ENCODE assay signal across 8 mouse cellular contexts in the genomic region with DNA sequence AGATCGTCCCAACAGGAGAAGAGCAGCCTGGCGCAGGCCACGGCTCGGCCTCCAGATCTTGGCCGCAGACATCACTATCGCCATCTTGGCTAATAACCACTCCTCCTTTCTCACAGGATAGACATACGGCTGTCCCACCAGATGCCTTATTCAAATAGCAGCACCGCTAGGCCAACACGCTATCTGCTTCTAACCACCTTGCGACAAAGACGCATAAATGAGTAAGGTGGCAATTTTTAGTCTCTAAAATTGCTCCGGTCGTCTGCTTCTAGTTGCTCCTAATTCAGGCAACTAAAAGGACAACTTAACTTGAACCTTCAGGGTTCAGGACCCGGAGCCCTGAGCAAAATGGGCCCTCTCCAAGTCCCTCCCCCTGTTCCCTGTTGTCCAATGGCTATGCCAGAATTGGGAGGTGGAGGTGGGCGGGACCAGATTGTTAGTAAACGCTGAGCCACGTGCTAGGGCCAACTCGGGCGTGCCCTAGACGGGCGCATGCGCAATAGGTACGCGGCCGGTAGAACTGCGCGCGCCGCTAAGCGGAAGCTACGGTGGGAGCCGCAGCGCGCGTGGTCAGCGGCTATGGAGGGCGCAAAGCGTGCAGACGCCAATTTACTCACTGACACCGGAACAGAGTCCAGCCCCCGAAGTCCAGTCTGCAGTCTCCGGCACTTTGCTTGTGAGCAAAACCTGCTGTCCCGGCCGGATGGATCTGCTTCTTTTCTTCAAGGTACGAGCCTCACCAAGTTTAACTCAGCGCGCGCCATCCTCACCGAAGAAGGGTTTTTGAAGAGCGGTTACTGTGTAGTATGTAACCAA. TPM values are rescaled to one million over a fixed set of nuclear protein-coding genes. Genes with fewer than 3 reads are reported as not detected.
DNase-seq lines count a peak whose midpoint lies in the region; ATAC-seq lines count a peak whose summit lies in the region.

Gene Bckdha, minus strand, starts transcription at position 325 of the 816 bp plus-strand sequence.
Gene Exosc5, plus strand, starts transcription at position 508 of the 816 bp plus-strand sequence.

- H3K4me3 ChIP-seq in heart, embryonic 10.5 days = peak within 1 kb of the TSS; percentile 73
- H3K4me3 ChIP-seq in kidney, embryonic 15.5 days (replicated peaks) = peak within 1 kb of the TSS; percentile 72

- peak within 1 kb of the TSS; percentile 72 for H3K9ac ChIP-seq in kidney, embryonic 15.5 days

- DNase-seq in B cell, adult 2 months = peak; percentile 97 to 98
- peak; percentile 100 for DNase-seq in brain, adult 2 months (ENCODE audit: low read depth, low spot score)
- DNase-seq in heart, embryonic 10.5 days (ENCODE audit: low spot score) = peak; percentile 100
- peak; percentile 98 for DNase-seq in liver
- DNase-seq in spleen, postnatal 4 days (ENCODE audit: low spot score in 2 of 2) = peak; percentile 98 to 99

- peak within 1 kb of the TSS; percentile 84 for H3K4me2 ChIP-seq in kidney, embryonic 15.5 days

- H3K36me3 ChIP-seq in heart, embryonic 10.5 days = peaks cover 13% of the 10 kb centered on the region
- H3K36me3 ChIP-seq in kidney, embryonic 15.5 days = peaks cover 28% of the 10 kb centered on the region

- peaks cover 4% of the 10 kb centered on the region; the same call in 1 of the 2 replicates for H3K4me1 ChIP-seq in heart, embryonic 10.5 days
- H3K4me1 ChIP-seq in kidney, embryonic 15.5 days = peaks cover 32% of the 10 kb centered on the region

- no peaks in the 10 kb centered on the region for H3K9me3 ChIP-seq in heart, embryonic 10.5 days
- H3K9me3 ChIP-seq in kidney, embryonic 15.5 days (replicated peaks) = no peaks in the 10 kb centered on the region

- under 1% methylated on average over 50 of the region's 50 CpGs for WGBS in heart, embryonic 10.5 days
- WGBS in kidney, embryonic 15.5 days = under 1% methylated on average over 50 of the region's 50 CpGs

- ATAC-seq in erythroblast, adult 5-6 weeks (replicated peaks; ENCODE audit: low FRiP score, poor library complexity, severe bottlenecking) = peak; percentile 97
- peak; percentile 99 for ATAC-seq in kidney, embryonic 15.5 days (replicated peaks; ENCODE audit: low FRiP score)
- peak; percentile 96 for ATAC-seq in monocyte, adult 5-6 weeks (replicated peaks; ENCODE audit: insufficient number of reproducible peaks, low FRiP score, low TSS enrichment, poor library complexity, severe bottlenecking)

- peak within 1 kb of the TSS; percentile 93 for H3K27ac ChIP-seq in heart, embryonic 10.5 days
- peak within 1 kb of the TSS; percentile 82 for H3K27ac ChIP-seq in kidney, embryonic 15.5 days

- no peaks in the 10 kb centered on the region for H3K27me3 ChIP-seq in heart, embryonic 10.5 days (ENCODE audit: insufficient read depth, poor library complexity, severe bottlenecking)
- no peaks in the 10 kb centered on the region for H3K27me3 ChIP-seq in kidney, embryonic 15.5 days

RNA-seq across cellular contexts. Expression of gene Bckdha, which starts in this region (rescaled TPM):
- total RNA-seq in erythroblast, adult 5-6 weeks (2015; ENCODE audit: low replicate concordance) = 2.5 and 17.9 TPM in 2 replicates
- 4.3 and 5.2 TPM in 2 replicates for total RNA-seq in erythroblast, adult 5-6 weeks (2017; ENCODE audit: low replicate concordance)
- 51.7 and 51.8 TPM in 2 replicates for polyA plus RNA-seq in heart, embryonic 10.5 days (2016; fragmentation: Nextera tagmentation; extraction: Ambion mirVana)
- 65.2 and 70.1 TPM in 2 replicates for polyA plus RNA-seq in kidney, embryonic 15.5 days (2015; fragmentation: Nextera tagmentation; extraction: Ambion mirVana)
- total RNA-seq in monocyte, adult 5-6 weeks (2017) = 21.4 to 28.0 TPM (median 26.7 TPM) in 3 replicates

RNA-seq across cellular contexts. Expression of gene Exosc5, which starts in this region (rescaled TPM):
- total RNA-seq in erythroblast, adult 5-6 weeks (2015; ENCODE audit: low replicate concordance) = 5.4 and 13.8 TPM in 2 replicates
- 3.6 and 10.1 TPM in 2 replicates for total RNA-seq in erythroblast, adult 5-6 weeks (2017; ENCODE audit: low replicate concordance)
- polyA plus RNA-seq in heart, embryonic 10.5 days (2016; fragmentation: Nextera tagmentation; extraction: Ambion mirVana) = 50.6 and 74.8 TPM in 2 replicates
- polyA plus RNA-seq in kidney, embryonic 15.5 days (2015; fragmentation: Nextera tagmentation; extraction: Ambion mirVana) = 81.2 and 87.5 TPM in 2 replicates
- 20.9 to 26.6 TPM (median 23.0 TPM) in 3 replicates for total RNA-seq in monocyte, adult 5-6 weeks (2017)

Comparison
In these comparisons a context has a peak if more than half of its experiments do, and no peak if none do; other contexts are left out.
1. Peak in every context shown above with its lines: DNase-seq, ATAC-seq, H3K4me3 ChIP-seq and H3K27ac ChIP-seq.